Comparison of ENCODE assay signal across 11 mouse cellular contexts in the genomic region with DNA sequence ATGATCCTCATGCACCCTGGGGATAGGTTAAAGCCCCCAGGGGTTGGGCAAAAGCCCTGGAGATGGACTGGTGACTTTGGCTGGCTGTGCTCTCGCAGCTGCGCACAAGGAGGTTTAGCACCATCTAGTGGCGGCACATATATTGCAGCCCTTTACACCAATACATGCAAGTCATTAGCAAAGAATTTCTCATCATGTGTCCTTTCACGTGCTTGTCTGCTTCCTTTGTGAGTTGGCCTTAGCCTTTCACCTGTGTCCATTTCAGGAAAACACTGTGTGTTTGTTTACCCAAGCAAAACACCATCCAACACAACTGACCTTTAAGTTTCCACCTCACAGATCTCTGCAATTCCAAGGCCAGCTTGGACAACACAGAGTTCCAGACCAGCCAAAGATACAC. TPM values are rescaled to one million over a fixed set of nuclear protein-coding genes. Genes with fewer than 3 reads are reported as not detected.
DNase-seq lines count a peak whose midpoint lies in the region; ATAC-seq lines count a peak whose summit lies in the region.
"Not testable (repeated sequence)": the region's sequence is repeated elsewhere in the genome, so short reads cannot be mapped to it uniquely, and the experiment has no call there.
"Had no signal": no experiment of that assay in that cellular context is flagged by ENCODE, and none has a peak within 500 bp of the region (broad histone marks: within the 10 kb centered on the region; RNA-seq: fewer than 3 reads in every experiment).

No protein-coding gene starts in this region.

- not testable (repeated sequence) for H3K4me3 ChIP-seq in embryonic facial prominence, embryonic 11.5 days (ENCODE audit: low read depth, low read length)

- not testable (repeated sequence) for H3K4me1 ChIP-seq in embryonic facial prominence, embryonic 11.5 days (ENCODE audit: control insufficient read depth, insufficient read depth, low read length)

- H3K4me2 ChIP-seq in embryonic facial prominence, embryonic 11.5 days (ENCODE audit: low read depth, low read length): not testable (repeated sequence)

- H3K9me3 ChIP-seq in embryonic facial prominence, embryonic 11.5 days (replicated peaks; ENCODE audit: control insufficient read depth, low read length): not testable (repeated sequence)

- H3K36me3 ChIP-seq in embryonic facial prominence, embryonic 11.5 days (replicated peaks; ENCODE audit: control insufficient read depth, insufficient read depth, low read depth, low read length): not testable (repeated sequence)

- DNase-seq in adrenal gland, postnatal 10 days: peak; percentile 71
- DNase-seq in embryonic facial prominence, embryonic 11.5 days (ENCODE audit: low spot score): peak; percentile 36
- DNase-seq in heart, adult 11 months: peak; percentile 88
- peak; percentile 86 for DNase-seq in kidney, adult 9 months
- DNase-seq in left cerebral cortex, adult 18-20 months (ENCODE audit: low spot score in 2 of 2): peak; percentile 48 to 62
- DNase-seq in lung, postnatal 25 days (ENCODE audit: low spot score): peak; percentile 43
- DNase-seq in right cerebral cortex, postnatal 4 days: peak; percentile 56

- H3K27ac ChIP-seq in embryonic facial prominence, embryonic 11.5 days (replicated peaks; ENCODE audit: low read depth, low read length): not testable (repeated sequence)

- not testable (repeated sequence) for ATAC-seq in embryonic facial prominence, embryonic 11.5 days (replicated peaks; ENCODE audit: insufficient number of reproducible peaks, low FRiP score, low TSS enrichment, low read depth)

- H3K27me3 ChIP-seq in embryonic facial prominence, embryonic 11.5 days (ENCODE audit: control insufficient read depth, insufficient read depth, low read length): not testable (repeated sequence)

- not testable (repeated sequence) for H3K9ac ChIP-seq in embryonic facial prominence, embryonic 11.5 days (replicated peaks; ENCODE audit: low read length)

- WGBS in embryonic facial prominence, embryonic 11.5 days: 36% methylated on average over 4 of the region's 4 CpGs

RNA-seq across cellular contexts. Expression of a gene that starts 8.1 kb away (rescaled TPM):
- not detected for total RNA-seq in adrenal gland, postnatal 10 days (2021)
- not detected in 2 replicates for polyA plus RNA-seq in embryonic facial prominence, embryonic 11.5 days (2014; fragmentation: Nextera tagmentation; extraction: Ambion mirVana)
- total RNA-seq in left cerebral cortex, adult 18-20 months (2021): not detected
- polyA plus RNA-seq: heart, embryonic 14.5 days; kidney, embryonic 15.5 days; lung, embryonic 15.5 days; myocyte had no signal

RNA-seq across cellular contexts. Expression of a gene that starts 23.5 kb away (rescaled TPM):
- 1 to 10 TPM; 1.7 to 1.8 TPM for total RNA-seq in adrenal gland, postnatal 10 days (2021)
- polyA plus RNA-seq in embryonic facial prominence, embryonic 11.5 days (2014; fragmentation: Nextera tagmentation; extraction: Ambion mirVana): 0.36 and 0.71 TPM in 2 replicates
- total RNA-seq in left cerebral cortex, adult 18-20 months (2021): not detected

RNA-seq across cellular contexts. Expression of a gene that starts 50.1 kb away (rescaled TPM):
- not detected for total RNA-seq in adrenal gland, postnatal 10 days (2021)
- polyA plus RNA-seq in embryonic facial prominence, embryonic 11.5 days (2014; fragmentation: Nextera tagmentation; extraction: Ambion mirVana): not detected in 2 replicates
- not detected for total RNA-seq in left cerebral cortex, adult 18-20 months (2021)
- polyA plus RNA-seq: heart, embryonic 14.5 days; lung, embryonic 15.5 days; myocyte had no signal

Comparison
In these comparisons a context has a peak if more than half of its experiments do, and no peak if none do; other contexts are left out.
1. DNase-seq: peak in every context shown above with its lines; median percentile 88 in heart, adult 11 months; 86 in kidney, adult 9 months; 71 in adrenal gland, postnatal 10 days; 56 in right cerebral cortex, postnatal 4 days; 55 in left cerebral cortex, adult 18-20 months; 43 in lung, postnatal 25 days; 36 in embryonic facial prominence, embryonic 11.5 days.